Mouse (Mus musculus): ENCODE results near the gene Rpgr.

GRCm38 (mm10) chrX:10152390-10152789, 64.3 kb downstream of the Rpgr start:
- no peak for TF ChIP-seq CTCF (IDR thresholded peaks at IDR 0.05; ENCODE audit: control insufficient read depth, insufficient read depth, low read length)
- no peak for TF ChIP-seq POLR2A (IDR thresholded peaks at IDR 0.05; ENCODE audit: borderline replicate concordance, control insufficient read depth, low read depth, low read length)

Measured in bone marrow, adult 2 months (tissue).